Mouse (Mus musculus) ovary, adult 18-20 months (tissue): Measurements from ENCODE around the gene Dffb.
"Not testable (repeated sequence)": the region's sequence is repeated elsewhere in the genome, so short reads cannot be mapped to it uniquely, and the experiment has no call there.

Experiments used
- DNase-seq: peaks from one replicate; pipeline ENCODE4 v3.0.0; 2022; ENCODE audit warnings: low spot score, mixed read lengths

The Dffb gene

GRCm38 (mm10) chr4:153966651-153967050 lies 8.3 kb downstream of the Dffb start:
- no peak for DNase-seq

- DNase-seq: no peak
Measured at GRCm38 (mm10) chr4:153962631-153963030, 12.3 kb downstream of the Dffb start.

- DNase-seq: no peak
Measured at GRCm38 (mm10) chr4:153957444-153958250, 17.3 kb downstream of the Dffb start.

- DNase-seq: peak; percentile 96
Measured at GRCm38 (mm10) chr4:153956569-153957405, 18.1 kb downstream of the Dffb start, which contains the start of gene A430005L14Rik. Gene A430005L14Rik (plus strand): TSS chr4:153957237.

- DNase-seq: no peak
Measured at GRCm38 (mm10) chr4:153955651-153956050, 19.3 kb downstream of the Dffb start.

- no peak for DNase-seq
Measured at GRCm38 (mm10) chr4:153951692-153952091, 23.2 kb downstream of the Dffb start.

- no peak for DNase-seq
Measured at GRCm38 (mm10) chr4:153951150-153951549, 23.8 kb downstream of the Dffb start.

- no peak for DNase-seq
Measured at GRCm38 (mm10) chr4:153950372-153950771, 24.6 kb downstream of the Dffb start.

GRCm38 (mm10) chr4:153945741-153946140 lies 29.2 kb downstream of the Dffb start:
- DNase-seq: no peak

- DNase-seq: no peak
Measured at GRCm38 (mm10) chr4:153944261-153944660, 30.7 kb downstream of the Dffb start.

- DNase-seq: no peak
Measured at GRCm38 (mm10) chr4:153943243-153943642, 31.7 kb downstream of the Dffb start.

- DNase-seq: no peak
Measured at GRCm38 (mm10) chr4:153929921-153930320, 45.0 kb downstream of the Dffb start.

GRCm38 (mm10) chr4:153929425-153929824 lies 45.5 kb downstream of the Dffb start:
- no peak for DNase-seq

GRCm38 (mm10) chr4:153928772-153929299 lies 46.1 kb downstream of the Dffb start:
- no peak for DNase-seq

GRCm38 (mm10) chr4:153922090-153922489 lies 52.8 kb downstream of the Dffb start:
- DNase-seq: not testable (repeated sequence)

GRCm38 (mm10) chr4:153920517-153921233 lies 54.3 kb downstream of the Dffb start:
- no peak for DNase-seq

GRCm38 (mm10) chr4:153917773-153918500 lies 57.0 kb downstream of the Dffb start:
- no peak for DNase-seq
